Mouse (Mus musculus): ENCODE data around the gene Arl15. TPM values are rescaled to one million over a fixed set of nuclear protein-coding genes. Genes with fewer than 3 reads are reported as not detected.

Arl15 gene
- total and polyA plus RNA-seq, 2 experiments from 2014 or later: 13.6 to 32.6 TPM

DNA sequence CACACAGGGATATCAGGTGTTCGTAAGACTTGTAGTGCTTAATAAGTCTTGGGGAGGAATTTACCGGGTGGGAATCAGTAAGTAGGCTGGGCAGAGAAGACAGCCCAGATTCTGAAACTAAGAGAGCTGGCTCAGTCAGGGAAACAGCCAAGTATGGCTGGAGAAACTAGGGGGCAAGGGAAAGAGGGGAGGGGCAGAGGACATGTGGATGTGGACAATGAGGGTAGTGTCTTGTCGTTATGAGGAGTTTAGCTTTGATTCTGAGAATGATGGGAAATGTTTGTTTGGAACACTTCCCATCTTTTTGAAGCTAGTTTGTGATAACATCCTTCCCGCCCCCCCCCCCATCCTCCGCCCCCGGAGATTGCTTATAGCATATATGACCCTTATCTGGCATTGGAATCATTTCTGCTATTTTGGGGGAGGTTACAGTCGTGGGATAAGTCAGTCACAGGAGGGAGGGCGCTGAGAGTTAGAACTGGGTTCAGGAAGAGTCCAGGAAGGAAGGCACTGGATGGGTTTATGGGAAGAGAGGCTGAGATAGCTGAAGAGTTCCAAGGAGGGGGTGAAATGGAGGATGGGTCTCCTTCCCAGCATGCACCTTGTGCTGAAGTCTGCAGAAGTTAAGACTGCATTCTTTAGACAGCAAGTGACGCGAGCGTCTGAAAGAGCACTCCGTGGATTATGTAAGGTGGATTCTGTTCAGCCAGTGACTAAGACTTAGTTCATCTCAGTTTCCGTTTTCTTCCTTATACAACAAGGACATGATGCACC is 57.5 kb downstream of the Arl15 start:
- Histone ChIP-seq H3K4me3 (ENCODE audit: low read length) (no peak overlapping the region), H3K4me2 (ENCODE audit: low read depth, low read length) (no peak overlapping the region), H3K9ac (replicated peaks; ENCODE audit: low read length) (no peak overlapping the region), H3K27me3 (ENCODE audit: insufficient read depth, low read length) (no peaks in the 10 kb centered on the region), H3K36me3 (ENCODE audit: insufficient read depth, low read length) (no peaks in the 10 kb centered on the region), H3K4me1 (ENCODE audit: insufficient read depth, low read length) (no peaks in the 10 kb centered on the region), H3K27ac (no peak overlapping the region), H3K9me3 (ENCODE audit: low read length) (no peaks in the 10 kb centered on the region)
- 91% methylated on average over 13 of the region's 13 CpGs for WGBS
- TF ChIP-seq CTCF (IDR thresholded peaks at IDR 0.05; ENCODE audit: low read depth): no peak
- DNase-seq (ENCODE audit: low spot score) (no peak), ATAC-seq (no peak)

DNA sequence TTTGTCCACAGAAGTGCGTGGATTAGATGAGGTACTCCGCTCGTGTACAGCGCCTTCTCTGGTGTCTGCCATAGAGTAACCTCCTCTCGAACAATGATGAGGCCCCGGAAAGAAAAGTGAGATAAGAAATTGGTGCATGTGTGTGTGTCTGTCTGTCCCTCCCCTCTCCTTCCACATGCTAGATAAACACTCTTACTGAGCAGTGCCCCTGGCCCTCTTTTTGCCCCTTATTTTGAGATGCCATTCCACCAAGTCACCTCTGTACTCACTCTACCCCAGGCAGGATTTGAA is 58.0 kb downstream of the Arl15 start:
- no peak for ATAC-seq
- Histone ChIP-seq H3K36me3 (ENCODE audit: insufficient read depth, low read length) (no peaks in the 10 kb centered on the region), H3K27ac (no peak overlapping the region), H3K4me1 (ENCODE audit: insufficient read depth, low read length) (no peaks in the 10 kb centered on the region), H3K9ac (replicated peaks; ENCODE audit: low read length) (no peak overlapping the region), H3K4me2 (ENCODE audit: low read depth, low read length) (no peak overlapping the region), H3K27me3 (ENCODE audit: insufficient read depth, low read length) (no peaks in the 10 kb centered on the region), H3K4me3 (ENCODE audit: low read length) (no peak overlapping the region), H3K9me3 (ENCODE audit: low read length) (no peaks in the 10 kb centered on the region)
- 94% methylated on average over 6 of the region's 6 CpGs for WGBS
- TF ChIP-seq CTCF (IDR thresholded peaks at IDR 0.05; ENCODE audit: low read depth): no peak
- DNase-seq (ENCODE audit: low spot score): no peak

DNA sequence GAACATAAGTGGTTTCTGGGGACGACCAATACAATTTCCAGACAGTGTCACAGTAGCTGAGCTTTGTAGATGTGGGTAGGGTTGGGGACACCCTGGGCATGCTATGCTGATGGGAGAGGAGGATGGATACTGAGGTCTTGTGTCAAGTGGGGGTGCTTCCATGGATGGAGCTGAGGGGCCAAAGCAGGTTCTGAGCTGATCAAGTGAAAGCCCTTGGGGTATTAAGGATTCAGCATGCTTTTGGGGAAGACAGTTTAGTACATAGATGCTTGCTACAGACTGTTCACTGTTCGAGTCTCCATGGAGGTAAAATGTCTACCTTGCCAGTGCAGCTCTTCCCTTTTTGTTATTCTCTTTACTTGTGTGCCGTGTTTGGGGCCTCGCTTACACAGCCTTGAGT is 59.8 kb downstream of the Arl15 start:
- no peak overlapping the region for H3K4me2 ChIP-seq (ENCODE audit: low read depth, low read length)
- no peaks in the 10 kb centered on the region for H3K4me1 ChIP-seq (ENCODE audit: insufficient read depth, low read length)
- ATAC-seq: no peak

DNA sequence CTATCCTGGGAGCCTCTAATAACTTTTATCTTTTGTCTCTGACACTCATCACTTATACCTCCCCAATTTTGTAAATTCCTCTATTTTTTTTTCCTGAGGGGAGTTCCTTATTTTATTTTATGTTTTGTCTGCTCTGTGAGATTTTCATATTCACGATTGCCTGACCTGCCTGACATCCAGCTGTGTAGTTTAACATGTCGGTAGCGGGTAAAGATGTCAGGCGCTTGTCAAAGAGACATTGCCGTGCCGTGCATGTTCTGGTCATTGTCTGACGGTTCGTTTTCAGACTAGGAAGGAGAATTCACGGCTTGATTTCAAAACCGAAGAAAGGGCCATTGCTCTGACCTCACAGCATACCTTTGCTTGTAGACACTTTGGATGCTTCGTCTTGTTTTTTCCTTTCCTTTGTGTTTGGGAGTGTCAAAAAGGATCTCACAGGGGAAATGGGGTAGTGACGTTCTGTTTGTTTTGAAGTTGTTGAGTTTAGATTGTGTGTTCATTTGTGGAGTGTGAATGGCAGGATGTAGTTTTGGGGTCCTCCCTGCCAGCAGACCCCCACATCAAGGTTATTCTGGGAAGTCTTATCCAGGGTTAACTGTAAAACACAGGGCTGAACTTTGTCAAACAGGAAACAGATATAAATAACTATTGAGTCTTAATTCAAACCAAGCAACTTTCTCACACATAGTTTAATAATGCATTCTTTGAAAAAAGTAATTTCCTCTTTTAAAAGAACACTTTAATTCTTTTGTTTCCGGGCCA is 60.4 kb downstream of the Arl15 start:
- ATAC-seq (no peak), DNase-seq (ENCODE audit: low spot score) (no peak)
- Histone ChIP-seq H3K4me2 (ENCODE audit: low read depth, low read length) (no peak overlapping the region), H3K4me3 (ENCODE audit: low read length) (no peak overlapping the region), H3K9me3 (ENCODE audit: low read length) (no peaks in the 10 kb centered on the region), H3K27me3 (ENCODE audit: insufficient read depth, low read length) (no peaks in the 10 kb centered on the region), H3K27ac (no peak overlapping the region), H3K4me1 (ENCODE audit: insufficient read depth, low read length) (no peaks in the 10 kb centered on the region), H3K36me3 (ENCODE audit: insufficient read depth, low read length) (no peaks in the 10 kb centered on the region), H3K9ac (replicated peaks; ENCODE audit: low read length) (no peak overlapping the region)
- WGBS: 71% methylated on average over 13 of the region's 13 CpGs
- TF ChIP-seq CTCF (IDR thresholded peaks at IDR 0.05; ENCODE audit: low read depth): no peak

More for the DNA sequence above, 59.8 kb downstream of the Arl15 start:
- Histone ChIP-seq H3K27ac (no peak overlapping the region), H3K27me3 (ENCODE audit: insufficient read depth, low read length) (no peaks in the 10 kb centered on the region), H3K4me3 (ENCODE audit: low read length) (no peak overlapping the region), H3K9me3 (ENCODE audit: low read length) (no peaks in the 10 kb centered on the region), H3K36me3 (ENCODE audit: insufficient read depth, low read length) (no peaks in the 10 kb centered on the region), H3K9ac (replicated peaks; ENCODE audit: low read length) (no peak overlapping the region)
- 89% methylated on average over 4 of the region's 4 CpGs for WGBS
- no peak for TF ChIP-seq CTCF (IDR thresholded peaks at IDR 0.05; ENCODE audit: low read depth)
- no peak for DNase-seq (ENCODE audit: low spot score)

DNA sequence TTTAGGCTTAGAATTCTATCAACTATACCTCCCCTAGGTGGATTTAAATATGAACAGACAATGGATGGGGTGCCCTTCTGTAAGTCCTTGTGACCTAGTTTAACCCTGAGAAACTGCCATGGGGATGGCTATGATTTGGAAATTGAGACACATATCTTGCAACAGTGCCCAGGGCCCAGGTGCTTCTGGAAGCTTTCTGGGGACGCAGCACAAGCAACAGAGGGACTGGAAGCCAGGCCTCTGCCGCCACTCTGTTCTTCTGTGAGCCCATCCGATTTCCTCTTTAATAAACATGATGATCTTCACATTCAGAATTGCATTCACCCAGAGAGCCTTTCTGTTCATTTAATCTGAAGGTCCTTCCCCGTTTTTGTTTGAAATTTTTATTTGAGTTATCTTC is 62.6 kb downstream of the Arl15 start:
- H3K4me2 ChIP-seq (ENCODE audit: low read depth, low read length): no peak overlapping the region
- ATAC-seq: no peak
- TF ChIP-seq CTCF (IDR thresholded peaks at IDR 0.05; ENCODE audit: low read depth): no peak
- H3K4me3 ChIP-seq (ENCODE audit: low read length): no peak overlapping the region
- WGBS: 78% methylated on average over 4 of the region's 4 CpGs
- H3K27me3 ChIP-seq (ENCODE audit: insufficient read depth, low read length): no peaks in the 10 kb centered on the region
- DNase-seq (ENCODE audit: low spot score): no peak
- no peaks in the 10 kb centered on the region for H3K36me3 ChIP-seq (ENCODE audit: insufficient read depth, low read length)
- no peaks in the 10 kb centered on the region for H3K4me1 ChIP-seq (ENCODE audit: insufficient read depth, low read length)
- no peak overlapping the region for H3K27ac ChIP-seq
- H3K9me3 ChIP-seq (ENCODE audit: low read length): no peaks in the 10 kb centered on the region
- H3K9ac ChIP-seq (replicated peaks; ENCODE audit: low read length): no peak overlapping the region

DNA sequence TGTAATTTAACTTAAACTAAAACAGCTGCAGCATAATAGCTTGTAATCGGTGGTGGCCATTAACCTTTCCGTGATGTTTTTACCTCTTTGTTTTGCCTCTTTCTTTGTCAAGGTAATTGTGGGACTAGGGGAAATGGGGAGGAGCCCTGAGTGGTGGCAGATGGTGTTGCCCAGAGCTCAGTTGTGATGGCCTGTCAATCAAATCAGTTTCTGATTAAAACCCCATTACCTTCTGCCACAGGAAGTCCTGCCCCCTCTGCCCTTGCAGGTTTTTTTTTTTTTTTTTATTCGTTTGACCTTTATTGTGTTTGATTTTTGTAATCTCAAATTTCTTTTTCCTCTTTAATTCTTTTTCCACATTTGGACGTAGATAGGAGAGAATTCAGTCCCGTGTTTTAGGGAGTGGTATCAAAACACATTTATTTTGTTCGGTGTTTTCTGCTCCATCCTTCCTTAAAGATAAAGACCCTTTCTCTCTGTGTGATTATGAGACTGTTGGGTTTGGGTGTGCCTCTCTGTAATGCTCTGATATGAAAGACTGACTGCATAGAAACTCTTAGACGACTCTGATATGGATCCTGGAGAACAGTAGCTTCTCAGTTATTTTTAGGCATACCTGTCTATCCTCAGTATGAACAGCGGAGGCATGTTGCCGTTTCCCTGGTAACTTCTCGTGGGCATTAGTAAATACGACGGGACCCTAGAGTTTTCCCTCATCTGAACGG is 64.5 kb downstream of the Arl15 start:
- no peak overlapping the region for H3K4me3 ChIP-seq (ENCODE audit: low read length)
- H3K9me3 ChIP-seq (ENCODE audit: low read length): no peaks in the 10 kb centered on the region
- no peaks in the 10 kb centered on the region for H3K36me3 ChIP-seq (ENCODE audit: insufficient read depth, low read length)
- 61% methylated on average over 13 of the region's 13 CpGs for WGBS
- TF ChIP-seq CTCF (IDR thresholded peaks at IDR 0.05; ENCODE audit: low read depth): no peak
- no peak overlapping the region for H3K27ac ChIP-seq
- peak; percentile 39; the same call in 1 of the 2 replicates for ATAC-seq
- H3K9ac ChIP-seq (replicated peaks; ENCODE audit: low read length): no peak overlapping the region
- no peak overlapping the region for H3K4me2 ChIP-seq (ENCODE audit: low read depth, low read length)
- no peaks in the 10 kb centered on the region for H3K27me3 ChIP-seq (ENCODE audit: insufficient read depth, low read length)
- DNase-seq (ENCODE audit: low spot score): no peak
- no peaks in the 10 kb centered on the region for H3K4me1 ChIP-seq (ENCODE audit: insufficient read depth, low read length)

All from hindbrain, postnatal 0 days (tissue).